ENCODE assay signal across 25 mouse cellular contexts in genomic region chr5:29474246-29474960, GRCm38 (mm10). TPM values are rescaled to one million over a fixed set of nuclear protein-coding genes. Genes with fewer than 3 reads are reported as not detected.
DNase-seq lines count a peak whose midpoint lies in the region; ATAC-seq lines count a peak whose summit lies in the region.
"Had no signal": no experiment of that assay in that cellular context is flagged by ENCODE, and none has a peak within 500 bp of the region (broad histone marks: within the 10 kb centered on the region; RNA-seq: fewer than 3 reads in every experiment).

No protein-coding gene starts in this region.

- H3K4me1 ChIP-seq in hindbrain, embryonic 11.5 days (replicated peaks; ENCODE audit: control insufficient read depth, insufficient read depth, low read length), result peaks cover 7% of the 10 kb centered on the region; the same call in 1 of the 2 replicates
- peaks cover 16% of the 10 kb centered on the region for H3K4me1 ChIP-seq in hindbrain, embryonic 13.5 days (replicated peaks)
- peaks cover 17% of the 10 kb centered on the region for H3K4me1 ChIP-seq in neural tube, embryonic 15.5 days

- peaks cover 99% of the 10 kb centered on the region for H3K27me3 ChIP-seq in hindbrain, embryonic 11.5 days (ENCODE audit: control insufficient read depth, insufficient read depth, low read length)
- H3K27me3 ChIP-seq in hindbrain, embryonic 13.5 days, result peaks cover 100% of the 10 kb centered on the region
- peaks cover 97% of the 10 kb centered on the region for H3K27me3 ChIP-seq in neural tube, embryonic 15.5 days (replicated peaks)

- H3K27ac ChIP-seq in hindbrain, embryonic 11.5 days (ENCODE audit: low read depth, low read length), result no peak overlapping the region
- no peak overlapping the region for H3K27ac ChIP-seq in hindbrain, embryonic 13.5 days
- no peak overlapping the region for H3K27ac ChIP-seq in neural tube, embryonic 15.5 days (replicated peaks)
- H3K27ac ChIP-seq: hindbrain, embryonic 15.5 days; kidney, postnatal 0 days; layer of hippocampus, adult 2 months; limb, embryonic 15.5 days had no signal

- H3K9me3 ChIP-seq in hindbrain, embryonic 11.5 days (ENCODE audit: control insufficient read depth, low read length), result no peaks in the 10 kb centered on the region
- no peaks in the 10 kb centered on the region for H3K9me3 ChIP-seq in hindbrain, embryonic 13.5 days
- H3K9me3 ChIP-seq in neural tube, embryonic 15.5 days (replicated peaks), result no peaks in the 10 kb centered on the region
- H3K9me3 ChIP-seq: hindbrain, embryonic 15.5 days; limb, embryonic 15.5 days had no signal

- H3K36me3 ChIP-seq in hindbrain, embryonic 11.5 days (ENCODE audit: control insufficient read depth, insufficient read depth, low read length), result no peaks in the 10 kb centered on the region
- no peaks in the 10 kb centered on the region for H3K36me3 ChIP-seq in hindbrain, embryonic 13.5 days
- H3K36me3 ChIP-seq in neural tube, embryonic 15.5 days, result no peaks in the 10 kb centered on the region
- H3K36me3 ChIP-seq: hindbrain, embryonic 15.5 days; limb, embryonic 15.5 days had no signal

- ATAC-seq in hindbrain, embryonic 11.5 days (ENCODE audit: low FRiP score), result no peak
- ATAC-seq in hindbrain, embryonic 13.5 days (ENCODE audit: low FRiP score), result no peak
- ATAC-seq in neural tube, embryonic 15.5 days (ENCODE audit: low FRiP score), result no peak
- ATAC-seq: activated CD4-positive, CD25-positive, alpha-beta regulatory T cell, adult 4 months; midbrain, embryonic 16.5 days had no signal

- no peak overlapping the region for H3K9ac ChIP-seq in hindbrain, embryonic 11.5 days (ENCODE audit: low read depth, low read length)
- H3K9ac ChIP-seq in hindbrain, embryonic 13.5 days, result no peak overlapping the region
- H3K9ac ChIP-seq in neural tube, embryonic 15.5 days (replicated peaks), result no peak overlapping the region
- H3K9ac ChIP-seq: hindbrain, embryonic 15.5 days; limb, embryonic 15.5 days had no signal

- no peak overlapping the region for H3K4me3 ChIP-seq in hindbrain, embryonic 11.5 days (ENCODE audit: low read depth, low read length)
- no peak overlapping the region for H3K4me3 ChIP-seq in hindbrain, embryonic 13.5 days
- no peak overlapping the region for H3K4me3 ChIP-seq in neural tube, embryonic 15.5 days (replicated peaks)
- H3K4me3 ChIP-seq: hindbrain, embryonic 15.5 days; layer of hippocampus, adult 2 months; limb, embryonic 15.5 days had no signal

- DNase-seq in embryo, embryonic 10.5 days (ENCODE audit: low spot score), result peak; percentile 37
- no peak for DNase-seq in embryo, embryonic 10 days (ENCODE audit: low spot score)
- peak; percentile 60 for DNase-seq in hindbrain, embryonic 11.5 days (ENCODE audit: low spot score)
- peak; percentile 26 for DNase-seq in embryo, embryonic 11 days
- DNase-seq in left cerebral cortex, postnatal 36 days (ENCODE audit: low spot score in 2 of 2), result no peak
- no peak for DNase-seq in urinary bladder, postnatal 10 days (ENCODE audit: low spot score)
- DNase-seq: adrenal gland, postnatal 14 days; cerebellum, adult 2 months; heart, adult 18-20 months; kidney, adult 11 months; lung, adult 2 months; lung, postnatal 4 days; thymus, postnatal 36 days had no signal

- intact Hi-C loops in left cerebral cortex, postnatal 36 days (cut with DNase I), result no loop called here

- no peak overlapping the region for H3K4me2 ChIP-seq in hindbrain, embryonic 11.5 days (replicated peaks; ENCODE audit: low read depth, low read length)
- H3K4me2 ChIP-seq in hindbrain, embryonic 13.5 days, result no peak overlapping the region
- H3K4me2 ChIP-seq in neural tube, embryonic 15.5 days, result peak overlapping the region; percentile 2; the same call in 1 of the 2 replicates
- H3K4me2 ChIP-seq: hindbrain, embryonic 15.5 days; limb, embryonic 15.5 days had no signal

- WGBS in hindbrain, embryonic 11.5 days, result 1% methylated on average over 35 of the region's 35 CpGs
- WGBS in hindbrain, embryonic 13.5 days, result 2% methylated on average over 35 of the region's 35 CpGs
- WGBS in neural tube, embryonic 15.5 days, result 3% methylated on average over 35 of the region's 35 CpGs

RNA-seq across cellular contexts. Expression of gene Mnx1, which starts 3.9 kb away (rescaled TPM):
- polyA plus RNA-seq in hindbrain, embryonic 11.5 days (2014; fragmentation: Nextera tagmentation; extraction: Ambion mirVana), result 0.32 and 0.74 TPM in 2 replicates
- 0.31 and 0.48 TPM in 2 replicates for polyA plus RNA-seq in hindbrain, embryonic 13.5 days (2015; fragmentation: Nextera tagmentation; extraction: Ambion mirVana)
- polyA plus RNA-seq in neural tube, embryonic 15.5 days (2015; fragmentation: Nextera tagmentation; extraction: Ambion mirVana), result 0.95 and 1.3 TPM in 2 replicates
- total RNA-seq in left cerebral cortex, postnatal 36 days (2021), result not detected
- total RNA-seq: adrenal gland, postnatal 14 days; gastrocnemius, adult 8-10 months; heart, adult 18-20 months; layer of hippocampus, adult 2 months; left cerebral cortex, adult 18-20 months had no signal
- polyA plus RNA-seq: activated CD4-positive, CD25-positive, alpha-beta regulatory T cell, adult 4 months; cerebellum, adult 2 months; heart, postnatal 0 days; kidney, postnatal 0 days; limb, embryonic 15.5 days; lung, adult 2 months; midbrain, embryonic 16.5 days; spleen, adult 2 months had no signal

RNA-seq across cellular contexts. Expression of gene Nom1, which starts 39.9 kb away (rescaled TPM):
- polyA plus RNA-seq in hindbrain, embryonic 11.5 days (2014; fragmentation: Nextera tagmentation; extraction: Ambion mirVana), result 18.4 and 22.4 TPM in 2 replicates
- polyA plus RNA-seq in hindbrain, embryonic 13.5 days (2015; fragmentation: Nextera tagmentation; extraction: Ambion mirVana), result 21.7 and 22.2 TPM in 2 replicates
- polyA plus RNA-seq in neural tube, embryonic 15.5 days (2015; fragmentation: Nextera tagmentation; extraction: Ambion mirVana), result 16.2 and 23.1 TPM in 2 replicates
- 10 to 100 TPM; 20.7 to 21.4 TPM for total RNA-seq in left cerebral cortex, postnatal 36 days (2021)

Comparison
In these comparisons a context has a peak if more than half of its experiments do, and no peak if none do; other contexts are left out.
1. DNase-seq: peak in embryo, embryonic 10.5 days (single experiment), hindbrain, embryonic 11.5 days (single experiment) and embryo, embryonic 11 days (single experiment); none in embryo, embryonic 10 days (single experiment), left cerebral cortex, postnatal 36 days (0 of 2) and urinary bladder, postnatal 10 days (single experiment).